Mouse (Mus musculus): ENCODE data around the gene Kbtbd12. TPM values are rescaled to one million over a fixed set of nuclear protein-coding genes. Genes with fewer than 3 reads are reported as not detected.

Kbtbd12 gene
- polyA plus RNA-seq, 1 experiment from 2014 or later = 0.32 TPM

DNA sequence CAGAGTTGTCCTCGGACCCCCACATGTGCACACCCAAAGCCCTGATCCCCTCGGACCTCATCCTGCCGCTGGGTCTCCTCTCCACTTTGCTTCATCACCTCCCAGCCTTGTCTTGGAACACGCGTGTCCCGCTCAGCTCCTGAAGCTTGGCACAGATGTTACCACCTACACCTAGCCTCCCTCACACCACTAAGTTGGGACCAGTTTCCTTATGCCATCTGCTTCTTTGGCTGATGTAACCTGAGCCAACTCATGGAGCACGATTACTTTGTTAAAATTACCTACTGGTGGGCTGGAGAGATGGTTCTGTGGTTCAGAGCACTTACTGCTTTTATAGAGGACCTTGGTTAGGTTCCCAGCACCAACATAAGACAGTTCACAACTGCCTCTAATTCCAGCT is 115.9 kb downstream of the Kbtbd12 start:
- H3K4me2 ChIP-seq (ENCODE audit: low read depth, low read length) = no peak overlapping the region
- no peak overlapping the region for H3K9ac ChIP-seq (ENCODE audit: low read depth, low read length)
- H3K4me1 ChIP-seq (ENCODE audit: control insufficient read depth, insufficient read depth, low read length) = peaks cover 5% of the 10 kb centered on the region
- H3K27me3 ChIP-seq (replicated peaks; ENCODE audit: control insufficient read depth, insufficient read depth, low read length) = no peaks in the 10 kb centered on the region
- ATAC-seq = no peak
- no peak overlapping the region for H3K4me3 ChIP-seq (ENCODE audit: low read length)
- no peak overlapping the region for H3K27ac ChIP-seq (ENCODE audit: low read length)
- no peaks in the 10 kb centered on the region for H3K36me3 ChIP-seq (ENCODE audit: control insufficient read depth, insufficient read depth, low read length)
- no peaks in the 10 kb centered on the region for H3K9me3 ChIP-seq (ENCODE audit: control insufficient read depth, low read length)
- WGBS = 83% methylated on average over 7 of the region's 7 CpGs

DNA sequence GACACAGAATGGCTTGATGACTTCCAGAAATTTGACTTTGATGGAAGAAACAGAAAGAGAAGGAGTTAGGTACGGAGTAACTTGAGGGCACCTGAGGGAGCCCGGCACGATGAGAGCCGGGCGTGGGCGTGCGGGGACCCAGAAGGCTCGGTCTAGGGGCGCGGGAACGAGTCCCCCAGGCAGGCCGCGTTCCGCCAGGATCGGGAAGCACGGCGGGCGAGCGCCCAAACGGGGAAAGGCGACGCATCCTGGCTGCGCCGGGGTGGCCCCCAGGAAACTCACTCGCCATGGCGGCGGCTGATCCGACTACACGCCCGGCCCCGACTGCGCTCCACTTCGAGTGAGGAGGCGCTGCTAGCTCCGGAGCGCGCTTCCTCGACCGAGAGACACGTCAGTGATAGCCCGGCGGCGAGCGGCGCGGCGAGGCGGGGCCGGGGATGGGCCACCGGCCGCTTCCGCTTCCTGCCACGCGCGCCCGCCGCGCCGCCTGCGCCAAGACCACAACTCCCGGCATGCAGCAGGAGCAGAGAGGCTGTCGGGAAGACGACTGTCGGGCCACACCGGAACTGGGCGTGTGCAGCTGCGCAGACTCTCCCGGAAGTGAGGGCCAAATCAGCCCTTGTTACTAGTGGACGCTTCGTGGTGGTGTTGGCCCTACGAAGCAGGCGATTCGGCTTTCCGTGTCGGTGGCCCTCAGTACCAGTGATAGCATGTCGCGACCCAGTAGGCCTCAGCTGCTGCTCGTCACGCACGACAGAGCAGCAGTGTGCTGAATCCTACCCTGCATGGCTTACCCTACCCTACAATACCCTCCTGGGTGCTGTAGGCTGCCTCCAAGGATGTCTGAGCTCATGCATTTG is 119.1 kb downstream of the Kbtbd12 start, which contains the start of gene Sec61a1:
TSS of gene Sec61a1 (minus strand) at position 502 of the 860 bp plus-strand sequence.
- Histone ChIP-seq H3K4me2 (ENCODE audit: low read depth, low read length) (peak within 1 kb of the TSS; percentile 90), H3K27me3 (replicated peaks; ENCODE audit: control insufficient read depth, insufficient read depth, low read length) (no peaks in the 10 kb centered on the region), H3K9me3 (ENCODE audit: control insufficient read depth, low read length) (no peaks in the 10 kb centered on the region), H3K4me1 (ENCODE audit: control insufficient read depth, insufficient read depth, low read length) (peaks cover 7% of the 10 kb centered on the region), H3K9ac (ENCODE audit: low read depth, low read length) (peak within 1 kb of the TSS; percentile 96), H3K4me3 (ENCODE audit: low read length) (peak within 1 kb of the TSS; percentile 91), H3K36me3 (ENCODE audit: control insufficient read depth, insufficient read depth, low read length) (no peaks in the 10 kb centered on the region), H3K27ac (ENCODE audit: low read length) (peak within 1 kb of the TSS; percentile 88)
- 0% methylated on average over 79 of the region's 80 CpGs for WGBS
- peak; percentile 98 for ATAC-seq

DNA sequence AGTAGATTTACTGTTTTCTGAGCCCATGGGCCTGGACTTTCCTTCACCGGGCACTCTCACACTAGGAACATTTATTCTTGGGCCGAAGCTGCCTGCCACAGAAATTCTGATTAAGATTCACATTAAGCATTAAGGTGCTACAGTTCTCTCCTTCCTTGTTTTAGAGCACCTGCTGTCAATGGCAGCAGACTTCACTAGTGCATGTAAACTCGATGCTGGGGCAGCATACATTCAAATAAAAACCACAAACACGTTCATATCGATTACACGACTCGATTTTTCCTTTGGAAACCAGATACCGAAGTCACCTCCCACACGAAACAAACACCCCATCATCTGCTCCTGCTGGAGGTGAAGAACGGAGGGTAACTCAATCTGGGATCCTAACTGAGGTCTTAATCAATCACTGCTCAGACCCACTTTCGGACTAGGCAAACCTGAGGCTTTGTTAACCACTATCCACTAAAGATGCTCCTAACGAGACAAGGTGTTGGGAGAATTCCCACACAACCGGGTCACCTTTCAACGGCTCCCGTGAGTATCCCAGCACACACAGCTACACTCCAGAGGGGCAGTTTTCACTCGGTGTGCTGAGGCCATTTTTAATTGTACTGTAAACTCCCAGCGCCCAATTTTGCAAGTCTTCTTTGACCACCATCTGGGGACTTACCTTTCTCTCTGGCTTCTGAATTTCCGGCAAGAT is 119.9 kb downstream of the Kbtbd12 start:
- Histone ChIP-seq H3K4me1 (ENCODE audit: control insufficient read depth, insufficient read depth, low read length) (peaks cover 7% of the 10 kb centered on the region), H3K4me3 (ENCODE audit: low read length) (peak overlapping the region; percentile 91), H3K36me3 (ENCODE audit: control insufficient read depth, insufficient read depth, low read length) (no peaks in the 10 kb centered on the region; the same call in 1 of the 2 replicates), H3K9me3 (ENCODE audit: control insufficient read depth, low read length) (no peaks in the 10 kb centered on the region), H3K9ac (ENCODE audit: low read depth, low read length) (peak overlapping the region; percentile 96), H3K27ac (ENCODE audit: low read length) (peak overlapping the region; percentile 84), H3K4me2 (ENCODE audit: low read depth, low read length) (peak overlapping the region; percentile 78), H3K27me3 (replicated peaks; ENCODE audit: control insufficient read depth, insufficient read depth, low read length) (no peaks in the 10 kb centered on the region)
- no peak for ATAC-seq
- WGBS = 9% methylated on average over 18 of the region's 18 CpGs

DNA sequence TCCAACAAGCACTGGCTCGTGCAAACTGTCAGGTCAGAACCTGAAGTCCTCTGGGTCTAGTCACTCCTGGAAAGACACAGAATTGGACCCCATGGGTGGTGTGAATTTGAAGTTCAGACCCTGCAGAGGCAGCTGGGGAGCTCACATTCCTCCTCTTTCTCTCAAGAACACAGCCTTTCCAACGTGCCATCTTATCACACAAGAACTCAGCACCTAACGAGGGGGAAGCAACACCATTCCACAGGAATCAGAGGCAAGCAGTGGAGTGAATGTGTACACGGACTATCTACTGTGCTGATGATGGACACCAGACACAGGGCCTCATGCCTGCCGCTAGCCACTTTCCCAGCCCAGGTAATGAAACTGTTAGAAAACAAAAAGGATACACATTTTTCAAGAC is 121.1 kb downstream of the Kbtbd12 start:
- Histone ChIP-seq H3K27ac (ENCODE audit: low read length) (no peak overlapping the region), H3K9ac (ENCODE audit: low read depth, low read length) (peak overlapping the region; percentile 31), H3K9me3 (ENCODE audit: control insufficient read depth, low read length) (no peaks in the 10 kb centered on the region), H3K4me2 (ENCODE audit: low read depth, low read length) (peak overlapping the region; percentile 78), H3K4me3 (ENCODE audit: low read length) (peak overlapping the region; percentile 91), H3K36me3 (ENCODE audit: control insufficient read depth, insufficient read depth, low read length) (peaks cover 2% of the 10 kb centered on the region; the same call in 1 of the 2 replicates), H3K4me1 (ENCODE audit: control insufficient read depth, insufficient read depth, low read length) (peaks cover 7% of the 10 kb centered on the region), H3K27me3 (replicated peaks; ENCODE audit: control insufficient read depth, insufficient read depth, low read length) (no peaks in the 10 kb centered on the region)
- no peak for ATAC-seq
- 56% methylated on average over 5 of the region's 5 CpGs for WGBS

DNA sequence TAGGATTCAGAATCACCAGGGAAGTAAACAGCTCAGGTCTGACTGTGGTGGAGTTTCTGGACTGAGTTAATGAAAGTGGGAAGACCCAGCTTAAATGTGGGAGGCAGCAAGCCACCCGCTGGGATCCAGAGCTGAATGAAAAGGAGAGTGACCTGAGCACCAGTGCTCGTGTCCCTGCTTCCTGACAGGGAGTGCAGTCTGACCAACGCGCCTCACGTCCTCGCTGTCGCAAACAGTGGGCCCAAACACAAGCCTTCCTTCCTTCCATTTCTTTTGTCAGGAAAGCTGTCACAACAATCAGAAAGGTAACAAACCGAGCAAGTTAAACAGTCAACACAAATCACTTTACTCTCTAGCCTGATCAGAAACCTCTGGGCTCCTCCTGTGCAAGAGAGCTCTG is 121.8 kb downstream of the Kbtbd12 start:
- WGBS = 85% methylated on average over 8 of the region's 8 CpGs
- peaks cover 7% of the 10 kb centered on the region for H3K4me1 ChIP-seq (ENCODE audit: control insufficient read depth, insufficient read depth, low read length)
- H3K27me3 ChIP-seq (replicated peaks; ENCODE audit: control insufficient read depth, insufficient read depth, low read length) = no peaks in the 10 kb centered on the region
- no peaks in the 10 kb centered on the region for H3K9me3 ChIP-seq (ENCODE audit: control insufficient read depth, low read length)
- no peak overlapping the region for H3K27ac ChIP-seq (ENCODE audit: low read length)
- H3K4me3 ChIP-seq (ENCODE audit: low read length) = no peak overlapping the region
- H3K36me3 ChIP-seq (ENCODE audit: control insufficient read depth, insufficient read depth, low read length) = peaks cover 4% of the 10 kb centered on the region; the same call in 1 of the 2 replicates
- H3K4me2 ChIP-seq (ENCODE audit: low read depth, low read length) = no peak overlapping the region
- ATAC-seq = no peak
- H3K9ac ChIP-seq (ENCODE audit: low read depth, low read length) = no peak overlapping the region

DNA sequence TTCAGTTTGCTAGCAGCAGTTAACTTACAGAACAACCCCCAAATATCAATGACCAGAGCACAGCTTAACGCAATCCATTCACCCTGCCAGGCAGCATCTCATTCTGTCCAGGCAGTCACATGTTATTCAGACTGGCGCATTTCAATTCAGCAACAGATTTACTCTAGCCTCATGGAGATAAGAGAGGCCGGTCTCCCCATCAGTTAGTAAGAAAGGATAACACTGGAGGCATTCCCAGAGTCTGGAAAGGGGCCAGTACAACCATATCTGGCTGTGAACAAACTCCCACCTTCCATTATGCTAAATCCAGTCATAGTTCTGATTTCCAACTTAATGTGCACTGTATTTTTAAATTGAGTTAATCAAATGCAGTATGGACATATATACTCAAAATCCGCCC is 123.2 kb downstream of the Kbtbd12 start:
- ATAC-seq = no peak
- Histone ChIP-seq H3K9ac (ENCODE audit: low read depth, low read length) (no peak overlapping the region), H3K4me1 (ENCODE audit: control insufficient read depth, insufficient read depth, low read length) (peaks cover 7% of the 10 kb centered on the region), H3K4me2 (ENCODE audit: low read depth, low read length) (no peak overlapping the region), H3K36me3 (ENCODE audit: control insufficient read depth, insufficient read depth, low read length) (peaks cover 18% of the 10 kb centered on the region), H3K27me3 (replicated peaks; ENCODE audit: control insufficient read depth, insufficient read depth, low read length) (no peaks in the 10 kb centered on the region), H3K27ac (ENCODE audit: low read length) (no peak overlapping the region), H3K9me3 (ENCODE audit: control insufficient read depth, low read length) (no peaks in the 10 kb centered on the region), H3K4me3 (ENCODE audit: low read length) (no peak overlapping the region)
- 83% methylated on average over 4 of the region's 4 CpGs for WGBS

DNA sequence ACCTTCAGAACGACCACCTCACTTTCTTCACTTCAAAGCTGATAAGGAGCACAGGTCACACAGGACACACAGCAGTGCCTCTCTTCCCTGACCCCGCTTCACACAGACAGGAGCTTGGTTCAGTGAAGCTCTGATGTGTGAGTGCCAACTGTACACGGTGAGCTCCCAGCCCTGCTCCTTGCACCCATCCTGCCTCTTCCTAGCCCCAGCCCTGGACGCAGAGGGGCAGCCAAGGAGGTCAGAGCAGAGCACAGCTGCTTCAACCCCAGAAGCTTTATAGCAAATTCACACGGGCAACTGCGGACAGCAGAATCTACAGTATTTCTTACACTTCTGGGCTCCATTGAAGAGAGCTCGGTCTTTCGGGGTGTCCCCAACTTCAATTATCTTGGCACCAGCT is 123.8 kb downstream of the Kbtbd12 start:
- peaks cover 7% of the 10 kb centered on the region for H3K4me1 ChIP-seq (ENCODE audit: control insufficient read depth, insufficient read depth, low read length)
- no peak for ATAC-seq
- H3K4me2 ChIP-seq (ENCODE audit: low read depth, low read length) = no peak overlapping the region
- H3K9me3 ChIP-seq (ENCODE audit: control insufficient read depth, low read length) = no peaks in the 10 kb centered on the region
- no peaks in the 10 kb centered on the region for H3K27me3 ChIP-seq (replicated peaks; ENCODE audit: control insufficient read depth, insufficient read depth, low read length)
- no peak overlapping the region for H3K4me3 ChIP-seq (ENCODE audit: low read length)
- WGBS = 90% methylated on average over 8 of the region's 8 CpGs
- H3K36me3 ChIP-seq (ENCODE audit: control insufficient read depth, insufficient read depth, low read length) = peaks cover 19% of the 10 kb centered on the region
- no peak overlapping the region for H3K9ac ChIP-seq (ENCODE audit: low read depth, low read length)
- no peak overlapping the region for H3K27ac ChIP-seq (ENCODE audit: low read length)

DNA sequence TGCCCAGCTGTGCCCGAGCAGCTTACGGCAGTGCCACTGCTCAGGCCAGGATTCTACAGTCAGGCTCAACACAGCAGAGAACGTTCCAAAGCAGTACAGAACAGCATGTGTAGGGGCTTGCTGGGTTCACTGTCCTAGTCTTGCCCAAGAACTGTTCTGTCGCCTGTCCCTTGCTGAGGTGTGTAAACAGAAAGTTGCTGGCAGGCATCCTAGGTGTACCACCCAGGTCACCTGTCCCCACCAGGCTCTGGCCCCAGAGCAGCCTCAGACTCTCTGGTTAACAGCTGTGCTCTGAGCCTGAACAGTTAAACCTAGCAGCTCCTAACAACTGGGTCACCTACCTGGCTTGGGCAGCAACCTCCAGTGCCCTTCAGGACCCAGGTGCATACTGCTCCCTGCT is 134.7 kb downstream of the Kbtbd12 start:
- Histone ChIP-seq H3K27me3 (replicated peaks; ENCODE audit: control insufficient read depth, insufficient read depth, low read length) (no peaks in the 10 kb centered on the region), H3K36me3 (ENCODE audit: control insufficient read depth, insufficient read depth, low read length) (peaks cover 40% of the 10 kb centered on the region)
- WGBS = 82% methylated on average over 4 of the region's 4 CpGs

More for the DNA sequence above, 134.7 kb downstream of the Kbtbd12 start:
- no peak overlapping the region for H3K4me3 ChIP-seq (ENCODE audit: low read length)
- no peak for ATAC-seq
- peaks cover 2% of the 10 kb centered on the region; the same call in 1 of the 2 replicates for H3K4me1 ChIP-seq (ENCODE audit: control insufficient read depth, insufficient read depth, low read length)
- H3K27ac ChIP-seq (ENCODE audit: low read length) = no peak overlapping the region
- no peak overlapping the region for H3K9ac ChIP-seq (ENCODE audit: low read depth, low read length)
- no peak overlapping the region for H3K4me2 ChIP-seq (ENCODE audit: low read depth, low read length)
- no peaks in the 10 kb centered on the region for H3K9me3 ChIP-seq (ENCODE audit: control insufficient read depth, low read length)

Measured in intestine, embryonic 16.5 days (tissue).